Mouse (Mus musculus) midbrain, embryonic 13.5 days (tissue): Measurements from ENCODE around the gene Inca1. TPM values are rescaled to one million over a fixed set of nuclear protein-coding genes. Genes with fewer than 3 reads are reported as not detected.
A peak's percentile ranks its signal among the peaks of the same experiment; 100 is the strongest.

ENCODE experiments used
- ATAC-seq: fragments of 200-750 bp; cut with Nextera tagmentation; 2 replicates; pipeline ENCODE4 v1.8.0; 2017; ENCODE audit warnings: mild to moderate bottlenecking, moderate TSS enrichment, moderate library complexity
- H3K27ac ChIP-seq: fragments of 300-500 bp; sonication (generic); 2 replicates; pipeline ENCODE4 v1.5.1; 2015; ENCODE audit warnings: inconsistent platforms, mild to moderate bottlenecking, moderate library complexity
- H3K27me3 ChIP-seq: fragments of 300-500 bp; sonication (generic); 2 replicates; pipeline ENCODE4 v1.6.1; 2015; ENCODE audit warnings: mild to moderate bottlenecking, inconsistent platforms
- H3K36me3 ChIP-seq: fragments of 300-500 bp; sonication (generic); 2 replicates; pipeline ENCODE4 v1.6.1; 2015; ENCODE audit warnings: mild to moderate bottlenecking, inconsistent platforms
- H3K4me1 ChIP-seq: fragments of 300-500 bp; sonication (generic); replicated peaks from 2 replicates; pipeline ENCODE4 v1.6.1; 2015; ENCODE audit warnings: inconsistent platforms
- H3K4me2 ChIP-seq: fragments of 300-500 bp; sonication (generic); replicated peaks from 2 replicates; pipeline ENCODE4 v1.6.1; 2015; ENCODE audit warnings: moderate library complexity, mild to moderate bottlenecking, inconsistent platforms
- H3K4me3 ChIP-seq: fragments of 300-500 bp; sonication (generic); replicated peaks from 2 replicates; pipeline ENCODE4 v1.5.1; 2015; ENCODE audit warnings: mild to moderate bottlenecking, inconsistent platforms
- H3K9ac ChIP-seq: fragments of 300-500 bp; sonication (generic); replicated peaks from 2 replicates; pipeline ENCODE4 v1.6.1; 2015; ENCODE audit warnings: mild to moderate bottlenecking, inconsistent platforms
- H3K9me3 ChIP-seq: fragments of 300-500 bp; sonication (generic); 2 replicates; pipeline ENCODE4 v1.6.1; 2016; ENCODE audit warnings: mild to moderate bottlenecking, inconsistent platforms
- WGBS: fragments of 180-500 bp; shearing (Covaris S2); methylation state at CpG from one replicate; pipeline ENCODE4 v1.1.7; 2015; 5-methylcytosine and 5-hydroxymethylcytosine counted together
- polyA plus RNA-seq: library from polyadenylated mRNA; unstranded; fragments of >200 nt; fragmentation: Nextera tagmentation; extraction: Ambion mirVana; gene quantifications from 2 replicates; pipeline ENCODE4 v1.2.1, GENCODE M21; 2015

Gene Inca1
- polyA plus RNA-seq, 1 experiment from 2014 or later: 0.94 TPM

- WGBS: 0% methylated on average over 48 of the region's 48 CpGs
- H3K36me3 ChIP-seq: peaks cover 27% of the 10 kb centered on the region
- H3K27me3 ChIP-seq: 0 out of 2 replicates have a peak, but pooled peaks cover 3% of the 10 kb centered on the region
- H3K4me1 ChIP-seq: peaks cover 43% of the 10 kb centered on the region
- peak overlapping the region; percentile 90 for H3K9ac ChIP-seq
- peak overlapping the region; percentile 73 for H3K4me3 ChIP-seq
- no peaks in the 10 kb centered on the region for H3K9me3 ChIP-seq
- peak overlapping the region; percentile 75 for H3K4me2 ChIP-seq
- peak; percentile 53 for ATAC-seq
- H3K27ac ChIP-seq: peak overlapping the region; percentile 97
Measured at GRCm38 (mm10) chr11:70654923-70655570, 44.9 kb downstream of the Inca1 start.

DNA sequence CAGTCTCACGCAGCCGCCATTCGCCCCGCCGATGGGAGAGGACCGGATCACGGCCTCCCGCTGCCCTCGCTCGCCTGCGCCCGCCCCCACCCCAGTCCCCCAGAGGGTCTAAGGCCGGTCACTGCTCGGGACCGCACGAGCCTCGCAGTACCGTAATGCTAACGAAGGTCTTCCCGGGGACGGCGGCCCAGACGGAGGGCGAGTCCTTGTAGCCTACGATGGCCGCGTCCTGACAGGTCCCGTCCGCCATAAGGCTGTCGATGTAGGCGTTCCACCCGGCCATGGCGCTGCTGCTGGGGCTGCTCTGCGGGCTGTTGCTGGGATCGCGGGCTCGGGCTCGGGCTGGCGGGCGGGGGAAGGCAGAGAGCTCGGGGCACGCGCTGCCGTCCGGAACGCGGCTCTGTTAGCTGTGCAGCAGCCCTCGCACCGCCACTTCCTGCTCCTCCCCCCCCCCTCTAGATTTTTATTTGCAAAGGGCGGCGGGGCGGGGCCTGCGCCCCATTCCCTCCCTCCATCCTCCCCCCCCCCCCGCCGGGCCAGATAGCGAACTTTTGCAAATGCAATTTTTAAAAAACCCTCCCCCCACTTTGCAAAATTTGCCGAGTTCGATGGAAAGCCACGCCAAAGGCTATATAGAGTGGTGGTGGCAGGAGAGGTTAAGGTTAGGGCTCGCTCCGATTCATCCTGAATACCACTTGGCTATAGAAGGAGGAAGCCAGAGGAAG, 45.6 kb downstream of the Inca1 start, which contains the start of gene Pfn1:
Gene Pfn1, minus strand, starts transcription at position 447 of the 725 bp plus-strand sequence.
- Histone ChIP-seq H3K27ac (peak within 1 kb of the TSS; percentile 97), H3K9ac (peak within 1 kb of the TSS; percentile 90), H3K4me1 (peaks cover 46% of the 10 kb centered on the region), H3K4me3 (peak within 1 kb of the TSS; percentile 73), H3K9me3 (no peaks in the 10 kb centered on the region), H3K27me3 (0 out of 2 replicates have a peak, but pooled peaks cover 3% of the 10 kb centered on the region), H3K36me3 (peaks cover 34% of the 10 kb centered on the region), H3K4me2 (peak within 1 kb of the TSS; percentile 75)
- WGBS: under 1% methylated on average over 58 of the region's 61 CpGs
- ATAC-seq: peak; percentile 55

GRCm38 (mm10) chr11:70653345-70654197, 46.4 kb downstream of the Inca1 start:
- Histone ChIP-seq H3K27me3 (0 out of 2 replicates have a peak, but pooled peaks cover 3% of the 10 kb centered on the region), H3K4me1 (peaks cover 54% of the 10 kb centered on the region), H3K9me3 (no peaks in the 10 kb centered on the region), H3K9ac (peak overlapping the region; percentile 90), H3K4me3 (peak overlapping the region; percentile 73), H3K36me3 (peaks cover 41% of the 10 kb centered on the region), H3K27ac (peak overlapping the region; percentile 97), H3K4me2 (peak overlapping the region; percentile 75)
- under 1% methylated on average over 62 of the region's 63 CpGs for WGBS
- peak; percentile 65 for ATAC-seq

- Histone ChIP-seq H3K27me3 (0 out of 2 replicates have a peak, but pooled peaks cover 3% of the 10 kb centered on the region), H3K4me2 (peak overlapping the region; percentile 75), H3K36me3 (peaks cover 41% of the 10 kb centered on the region), H3K9me3 (no peaks in the 10 kb centered on the region), H3K4me1 (peaks cover 61% of the 10 kb centered on the region), H3K4me3 (peak overlapping the region; percentile 73), H3K27ac (peak overlapping the region; percentile 97), H3K9ac (peak overlapping the region; percentile 90)
- ATAC-seq: no peak
- 64% methylated on average over 6 of the region's 6 CpGs for WGBS
Measured at GRCm38 (mm10) chr11:70652884-70653344, 47.0 kb downstream of the Inca1 start.

GRCm38 (mm10) chr11:70652029-70652883, 47.7 kb downstream of the Inca1 start:
- WGBS: 77% methylated on average over 12 of the region's 12 CpGs
- H3K9ac ChIP-seq: peak overlapping the region; percentile 90
- no peaks in the 10 kb centered on the region for H3K27me3 ChIP-seq
- H3K4me3 ChIP-seq: peak overlapping the region; percentile 73
- H3K36me3 ChIP-seq: peaks cover 41% of the 10 kb centered on the region
- peaks cover 64% of the 10 kb centered on the region for H3K4me1 ChIP-seq
- H3K9me3 ChIP-seq: no peaks in the 10 kb centered on the region
- H3K4me2 ChIP-seq: peak overlapping the region; percentile 75
- ATAC-seq: no peak
- no peak overlapping the region for H3K27ac ChIP-seq

- 86% methylated on average over 2 of the region's 2 CpGs for WGBS
- Histone ChIP-seq H3K9ac (no peak overlapping the region), H3K27ac (no peak overlapping the region), H3K4me2 (no peak overlapping the region), H3K27me3 (no peaks in the 10 kb centered on the region), H3K36me3 (peaks cover 41% of the 10 kb centered on the region), H3K4me3 (no peak overlapping the region), H3K9me3 (no peaks in the 10 kb centered on the region), H3K4me1 (peaks cover 59% of the 10 kb centered on the region)
- no peak for ATAC-seq
Measured at GRCm38 (mm10) chr11:70651391-70651790, 48.6 kb downstream of the Inca1 start.

DNA sequence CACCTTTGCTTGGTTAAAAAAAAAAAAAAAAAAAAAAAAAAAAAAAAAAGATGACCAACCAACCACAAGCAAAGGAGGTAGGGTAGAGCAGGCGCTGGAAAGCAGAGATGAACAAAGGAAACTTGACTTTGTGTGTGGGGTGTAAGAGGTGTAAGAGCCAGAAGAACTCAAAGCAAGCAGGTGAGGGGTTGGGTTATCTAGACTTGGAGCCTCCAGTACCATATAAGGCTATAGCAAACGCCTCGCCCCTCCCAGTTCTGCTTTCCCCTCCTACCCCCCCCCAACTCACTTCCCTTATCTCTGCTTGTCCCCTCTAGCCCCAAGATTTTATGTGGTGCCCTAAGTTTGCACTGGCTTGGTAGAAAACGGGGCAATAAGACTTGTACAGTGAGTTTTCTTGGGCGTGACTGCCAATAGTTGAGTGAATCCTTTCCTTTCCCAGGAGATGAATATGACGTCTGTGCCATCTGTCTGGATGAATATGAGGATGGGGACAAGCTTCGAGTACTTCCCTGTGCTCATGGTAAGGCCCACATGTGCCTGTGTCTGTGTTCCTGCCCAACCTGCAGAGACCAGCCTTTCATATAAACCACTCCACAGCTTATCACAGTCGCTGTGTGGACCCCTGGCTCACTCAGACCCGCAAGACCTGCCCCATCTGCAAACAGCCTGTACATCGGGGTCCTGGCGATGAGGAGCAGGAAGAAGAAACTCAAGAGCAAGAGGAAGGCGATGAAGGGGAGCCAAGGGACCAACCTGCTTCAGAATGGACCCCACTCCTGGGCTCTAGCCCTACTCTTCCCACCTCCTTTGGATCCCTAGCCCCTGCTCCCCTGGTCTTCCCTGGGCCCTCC, 49.4 kb downstream of the Inca1 start:
- Histone ChIP-seq H3K4me3 (no peak overlapping the region), H3K36me3 (peaks cover 41% of the 10 kb centered on the region), H3K9me3 (no peaks in the 10 kb centered on the region), H3K9ac (no peak overlapping the region), H3K27me3 (no peaks in the 10 kb centered on the region), H3K27ac (no peak overlapping the region), H3K4me1 (peaks cover 59% of the 10 kb centered on the region), H3K4me2 (no peak overlapping the region)
- no peak for ATAC-seq
- WGBS: 84% methylated on average over 12 of the region's 12 CpGs

GRCm38 (mm10) chr11:70649185-70649734, 50.7 kb downstream of the Inca1 start:
- ATAC-seq: no peak
- Histone ChIP-seq H3K4me3 (peak overlapping the region; percentile 72; the same call in 1 of the 2 replicates), H3K4me2 (peak overlapping the region; percentile 98)

GRCm38 (mm10) chr11:70648512-70648911, 51.4 kb downstream of the Inca1 start:
- H3K9ac ChIP-seq: peak overlapping the region; percentile 83
- WGBS: 89% methylated on average over 4 of the region's 4 CpGs

More at GRCm38 (mm10) chr11:70649185-70649734, 50.7 kb downstream of the Inca1 start:
- Histone ChIP-seq H3K9me3 (no peaks in the 10 kb centered on the region), H3K36me3 (peaks cover 52% of the 10 kb centered on the region), H3K9ac (no peak overlapping the region), H3K4me1 (peaks cover 61% of the 10 kb centered on the region), H3K27me3 (no peaks in the 10 kb centered on the region), H3K27ac (no peak overlapping the region)
- 88% methylated on average over 8 of the region's 8 CpGs for WGBS

More at GRCm38 (mm10) chr11:70648512-70648911, 51.4 kb downstream of the Inca1 start:
- Histone ChIP-seq H3K27me3 (no peaks in the 10 kb centered on the region), H3K27ac (no peak overlapping the region), H3K9me3 (no peaks in the 10 kb centered on the region), H3K36me3 (peaks cover 60% of the 10 kb centered on the region), H3K4me2 (peak overlapping the region; percentile 98), H3K4me1 (peaks cover 61% of the 10 kb centered on the region), H3K4me3 (peak overlapping the region; percentile 72)
- ATAC-seq: no peak
